ENCODE assay signal across 20 mouse cellular contexts in the genomic region with DNA sequence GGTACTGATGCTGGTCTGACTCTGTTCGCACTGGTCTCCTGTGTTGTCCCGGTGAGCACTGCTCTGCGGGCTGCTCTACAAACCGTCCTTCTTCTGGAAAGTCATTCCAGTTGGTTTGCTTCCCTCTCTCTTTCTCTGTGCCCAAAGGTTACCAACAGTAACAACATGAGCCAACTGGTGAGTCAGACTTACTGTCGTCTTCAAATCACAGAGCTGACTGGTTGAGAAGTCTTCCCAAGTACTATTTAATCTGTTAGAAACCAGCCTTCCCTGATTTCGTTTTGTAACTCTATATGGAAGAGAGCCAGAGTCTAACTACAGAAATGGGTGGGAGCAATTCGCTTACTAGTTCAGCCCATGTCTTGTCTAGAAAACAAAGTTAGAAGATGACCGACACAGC. TPM values are rescaled to one million over a fixed set of nuclear protein-coding genes. Genes with fewer than 3 reads are reported as not detected.
DNase-seq lines count a peak whose midpoint lies in the region; ATAC-seq and TF ChIP-seq lines count a peak whose summit lies in the region.
"Had no signal": no experiment of that assay in that cellular context is flagged by ENCODE, and none has a peak within 500 bp of the region (broad histone marks: within the 10 kb centered on the region; RNA-seq: fewer than 3 reads in every experiment).

No protein-coding gene starts in this region.

- H3K36me3 ChIP-seq in intestine, embryonic 14.5 days (ENCODE audit: control insufficient read depth, insufficient read depth, low read length): no peaks in the 10 kb centered on the region
- H3K36me3 ChIP-seq in intestine, embryonic 15.5 days: no peaks in the 10 kb centered on the region
- no peaks in the 10 kb centered on the region for H3K36me3 ChIP-seq in lung, postnatal 0 days (ENCODE audit: insufficient read depth, low read length)
- H3K36me3 ChIP-seq: embryonic facial prominence, embryonic 12.5 days; lung, embryonic 15.5 days; midbrain, embryonic 10.5 days; stomach, embryonic 15.5 days had no signal

- H3K27me3 ChIP-seq in intestine, embryonic 14.5 days (replicated peaks; ENCODE audit: control insufficient read depth, insufficient read depth, low read length): no peaks in the 10 kb centered on the region
- H3K27me3 ChIP-seq in intestine, embryonic 15.5 days (replicated peaks): no peaks in the 10 kb centered on the region
- H3K27me3 ChIP-seq in lung, postnatal 0 days (replicated peaks; ENCODE audit: insufficient read depth, low read length): no peaks in the 10 kb centered on the region
- H3K27me3 ChIP-seq: CH12.LX; embryonic facial prominence, embryonic 12.5 days; lung, embryonic 15.5 days; neural tube, embryonic 13.5 days; stomach, embryonic 15.5 days had no signal

- no peak overlapping the region for H3K9ac ChIP-seq in intestine, embryonic 14.5 days (ENCODE audit: low read length)
- H3K9ac ChIP-seq in intestine, embryonic 15.5 days: no peak overlapping the region
- H3K9ac ChIP-seq in lung, postnatal 0 days (replicated peaks; ENCODE audit: low read depth): no peak overlapping the region
- H3K9ac ChIP-seq: embryonic facial prominence, embryonic 12.5 days; hindbrain, embryonic 14.5 days; lung, embryonic 15.5 days; neural tube, embryonic 13.5 days; stomach, embryonic 15.5 days had no signal

- no peak overlapping the region for H3K4me3 ChIP-seq in intestine, embryonic 14.5 days (ENCODE audit: low read depth, low read length)
- no peak overlapping the region for H3K4me3 ChIP-seq in intestine, embryonic 15.5 days (replicated peaks)
- H3K4me3 ChIP-seq in lung, postnatal 0 days (ENCODE audit: low read depth, low read length): no peak overlapping the region
- H3K4me3 ChIP-seq in lung, adult 2 months (replicated peaks; ENCODE audit: extremely low read depth, low read depth, low read length): no peak overlapping the region
- H3K4me3 ChIP-seq: embryonic facial prominence, embryonic 12.5 days; lung, embryonic 15.5 days; midbrain, embryonic 10.5 days; neural tube, embryonic 13.5 days; stomach, embryonic 15.5 days had no signal

- H3K9me3 ChIP-seq in intestine, embryonic 14.5 days (ENCODE audit: control insufficient read depth, low read length): no peaks in the 10 kb centered on the region
- H3K9me3 ChIP-seq in intestine, embryonic 15.5 days: no peaks in the 10 kb centered on the region
- H3K9me3 ChIP-seq in lung, postnatal 0 days (ENCODE audit: low read length): no peaks in the 10 kb centered on the region
- H3K9me3 ChIP-seq: embryonic facial prominence, embryonic 12.5 days; lung, embryonic 15.5 days; midbrain, embryonic 10.5 days; neural tube, embryonic 13.5 days; stomach, embryonic 15.5 days had no signal

- WGBS in intestine, embryonic 14.5 days: 89% methylated on average over 8 of the region's 8 CpGs
- WGBS in intestine, embryonic 15.5 days: 90% methylated on average over 8 of the region's 8 CpGs
- 77% methylated on average over 8 of the region's 8 CpGs for WGBS in lung, postnatal 0 days
- WGBS in lung, adult 2 months: 72% methylated on average over 8 of the region's 8 CpGs

- H3K27ac ChIP-seq in intestine, embryonic 14.5 days (ENCODE audit: low read depth): no peak overlapping the region
- no peak overlapping the region for H3K27ac ChIP-seq in intestine, embryonic 15.5 days
- no peak overlapping the region for H3K27ac ChIP-seq in lung, postnatal 0 days (ENCODE audit: low read length)
- H3K27ac ChIP-seq: embryonic facial prominence, embryonic 12.5 days; hindbrain, embryonic 14.5 days; lung, embryonic 15.5 days; midbrain, embryonic 10.5 days; neural tube, embryonic 13.5 days; stomach, embryonic 15.5 days had no signal

- no peak overlapping the region for H3K4me2 ChIP-seq in intestine, embryonic 14.5 days (ENCODE audit: low read length)
- no peak overlapping the region for H3K4me2 ChIP-seq in intestine, embryonic 15.5 days (replicated peaks)
- no peak overlapping the region for H3K4me2 ChIP-seq in lung, postnatal 0 days (replicated peaks; ENCODE audit: low read depth, low read length)
- H3K4me2 ChIP-seq: embryonic facial prominence, embryonic 12.5 days; hindbrain, embryonic 14.5 days; lung, embryonic 15.5 days; neural tube, embryonic 13.5 days; stomach, embryonic 15.5 days had no signal

- TF ChIP-seq POLR2A in lung, adult 2 months (IDR thresholded peaks at IDR 0.05; ENCODE audit: borderline replicate concordance, extremely low read depth, low read depth, low read length): no peak

- ATAC-seq in intestine, embryonic 14.5 days (replicated peaks; ENCODE audit: low FRiP score, low TSS enrichment, low read depth): no peak
- no peak for ATAC-seq in intestine, embryonic 15.5 days
- peak; percentile 65 for ATAC-seq in lung, postnatal 0 days
- ATAC-seq: activated CD4-positive, CD25-positive, alpha-beta regulatory T cell, adult 4 months had no signal

- TF ChIP-seq EP300 in lung, postnatal 0 days (IDR thresholded peaks at IDR 0.05): no peak

- no peak for TF ChIP-seq CTCF in lung, postnatal 0 days (IDR thresholded peaks at IDR 0.05)
- TF ChIP-seq CTCF in lung, adult 2 months (IDR thresholded peaks at IDR 0.05; ENCODE audit: insufficient read depth, low read length): no peak

- H3K4me1 ChIP-seq in intestine, embryonic 14.5 days (replicated peaks; ENCODE audit: control insufficient read depth, insufficient read depth, low read length): no peaks in the 10 kb centered on the region
- H3K4me1 ChIP-seq in intestine, embryonic 15.5 days (replicated peaks): no peaks in the 10 kb centered on the region
- no peaks in the 10 kb centered on the region for H3K4me1 ChIP-seq in lung, postnatal 0 days (ENCODE audit: insufficient read depth, low read depth, low read length)
- 0 out of 2 replicates have a peak, but pooled peaks cover 3% of the 10 kb centered on the region for H3K4me1 ChIP-seq in lung, adult 2 months (ENCODE audit: control insufficient read depth, insufficient read depth, low read length)
- H3K4me1 ChIP-seq: stomach, embryonic 15.5 days had no signal

- peak; percentile 36 to 77 for DNase-seq in adrenal gland, adult (ENCODE audit: inconsistent age in 2 of 2, low spot score in 1 of 2)
- no peak for DNase-seq in adrenal gland, postnatal 4 days (ENCODE audit: low spot score in 2 of 2)
- DNase-seq in intestine, embryonic 14.5 days (ENCODE audit: low spot score): peak; percentile 31
- peak; percentile 87 for DNase-seq in lung, postnatal 0 days (ENCODE audit: low spot score)
- no peak for DNase-seq in lung, adult 2 months
- DNase-seq in skeletal muscle tissue, adult 2 months (ENCODE audit: low read depth, low spot score): peak; percentile 49
- DNase-seq in thymus, postnatal 0 days (ENCODE audit: low spot score): no peak
- DNase-seq: cerebellum, adult 11 months; layer of hippocampus, adult 9-11 months; liver; thymus, postnatal 25 days had no signal

RNA-seq across cellular contexts. Expression of gene Dusp22, which starts 5.5 kb away (rescaled TPM):
- total RNA-seq in adrenal gland, postnatal 4 days (2021): 10 to 100 TPM; 33.3 to 36.5 TPM
- 20.2 and 21.2 TPM in 2 replicates for polyA plus RNA-seq in intestine, embryonic 14.5 days (2014; fragmentation: Nextera tagmentation; extraction: Ambion mirVana)
- 16.8 and 17.0 TPM in 2 replicates for polyA plus RNA-seq in intestine, embryonic 15.5 days (2015; fragmentation: Nextera tagmentation; extraction: Ambion mirVana)
- 26.8 and 30.4 TPM in 2 replicates for polyA plus RNA-seq in lung, postnatal 0 days (2015; fragmentation: Nextera tagmentation; extraction: Ambion mirVana)
- polyA plus RNA-seq in lung, adult 2 months (2012; rRNA removed): 14.8 and 23.7 TPM in 2 replicates
- 19.4 and 21.2 TPM in 2 replicates for polyA plus RNA-seq in thymus, postnatal 0 days (2015; fragmentation: Nextera tagmentation; extraction: Ambion mirVana)

Comparison
In these comparisons a context has a peak if more than half of its experiments do, and no peak if none do; other contexts are left out.
1. DNase-seq: peak in adrenal gland, adult (2 of 2), intestine, embryonic 14.5 days (single experiment), lung, postnatal 0 days (single experiment) and skeletal muscle tissue, adult 2 months (single experiment); none in adrenal gland, postnatal 4 days (0 of 2), lung, adult 2 months (single experiment) and thymus, postnatal 0 days (single experiment).